Comparison of ENCODE assay signal across 25 mouse cellular contexts in genomic region chr14:8059938-8060337, GRCm38 (mm10). TPM values are rescaled to one million over a fixed set of nuclear protein-coding genes. Genes with fewer than 3 reads are reported as not detected.
DNase-seq lines count a peak whose midpoint lies in the region; TF ChIP-seq lines count a peak whose summit lies in the region.
"Had no signal": no experiment of that assay in that cellular context is flagged by ENCODE, and none has a peak within 500 bp of the region (broad histone marks: within the 10 kb centered on the region; RNA-seq: fewer than 3 reads in every experiment).

No protein-coding gene starts in this region.

- no peak for TF ChIP-seq POLR2A in CH12.LX (IDR thresholded peaks at IDR 0.05; ENCODE audit: low read depth, low read length)
- TF ChIP-seq POLR2A in MEL (IDR thresholded peaks at IDR 0.05; ENCODE audit: control insufficient read depth in 1 of 2, insufficient read depth in 1 of 2, low read depth in 1 of 2, low read length in 2 of 2, poor library complexity in 1 of 2), result no peak

- no peaks in the 10 kb centered on the region for H3K27me3 ChIP-seq in CH12.LX (replicated peaks)
- H3K27me3 ChIP-seq in MEL (ENCODE audit: control insufficient read depth in 1 of 2, insufficient read depth in 2 of 2, low read length in 2 of 2), result no peaks in the 10 kb centered on the region
- H3K27me3 ChIP-seq: embryonic facial prominence, embryonic 12.5 days; embryonic facial prominence, embryonic 15.5 days; heart, embryonic 13.5 days; Patski had no signal

- no peak for TF ChIP-seq CTCF in CH12.LX (conservative IDR thresholded peaks at IDR 0.05 in 1 of 2, IDR thresholded peaks at IDR 0.05 in 1 of 2; ENCODE audit: low read depth in 2 of 2, low read length in 2 of 2)
- TF ChIP-seq CTCF in MEL (IDR thresholded peaks at IDR 0.05 in 2 of 3, conservative IDR thresholded peaks at IDR 0.05 in 1 of 3; ENCODE audit: control insufficient read depth in 1 of 3, insufficient read depth in 1 of 3, low read depth in 2 of 3, low read length in 3 of 3, poor library complexity in 1 of 3, severe bottlenecking in 1 of 3), result no peak

- no peak overlapping the region for H3K9ac ChIP-seq in CH12.LX (ENCODE audit: insufficient read depth, low read depth)
- no peak overlapping the region for H3K9ac ChIP-seq in MEL (ENCODE audit: control insufficient read depth, low read depth, low read length, poor library complexity, severe bottlenecking)
- H3K9ac ChIP-seq: embryonic facial prominence, embryonic 12.5 days; embryonic facial prominence, embryonic 15.5 days; forebrain, postnatal 0 days; heart, embryonic 13.5 days; hindbrain, embryonic 14.5 days had no signal

- in situ Hi-C loops in CH12.LX (cut with MboI; ENCODE audit: low pct_ligation_motif_present, low pct_unique_long_range_greater_than_20kb, low sequenced_read_pairs), result no loop called here

- TF ChIP-seq EP300 in CH12.LX (IDR thresholded peaks at IDR 0.05; ENCODE audit: low read length) (no peak), MEL (IDR thresholded peaks at IDR 0.05; ENCODE audit: low read depth in 1 of 2, low read length in 2 of 2) (no peak)

- H3K4me1 ChIP-seq in CH12.LX (ENCODE audit: control insufficient read depth in 1 of 2, insufficient read depth in 2 of 2) (peaks cover 3 to 32% of the 10 kb centered on the region in 2 experiments; a peak in 3 of 4 replicates), MEL (ENCODE audit: control insufficient read depth in 1 of 2, insufficient read depth in 2 of 2, low read length in 2 of 2) (peaks cover 2 to 24% of the 10 kb centered on the region in 2 experiments; a peak in 3 of 4 replicates)

- no peak overlapping the region for H3K4me3 ChIP-seq in CH12.LX (replicated peaks in 1 of 3; ENCODE audit: low read depth in 2 of 3, low read length in 2 of 3, poor library complexity in 1 of 3)
- no peak overlapping the region for H3K4me3 ChIP-seq in MEL (ENCODE audit: control insufficient read depth in 1 of 2, insufficient read depth in 1 of 2, low read depth in 2 of 2, low read length in 2 of 2)
- H3K4me3 ChIP-seq: embryonic facial prominence, embryonic 12.5 days; embryonic facial prominence, embryonic 15.5 days; erythroblast, embryonic 14.5 days; gastrocnemius, adult 2 months; heart, embryonic 13.5 days had no signal

- DNase-seq in 416B (ENCODE audit: low read depth) (peak; percentile 45), CH12.LX (ENCODE audit: extremely low read depth) (peak; percentile 53), MEL (ENCODE audit: low read depth, low spot score) (peak; percentile 35)
- no peak for DNase-seq in cerebellum, adult 8-10 months
- no peak for DNase-seq in kidney, postnatal 10 days
- no peak for DNase-seq in embryo, embryonic 10.5 days (ENCODE audit: low spot score)
- DNase-seq: adrenal gland, adult 8-10 months; adrenal gland, postnatal 25 days; cerebellum, adult 11-12 months; cerebellum, adult 9-10 months; cerebellum, postnatal 14 days; forebrain, postnatal 0 days; gastrocnemius, adult 2 months; gastrocnemius, postnatal 14 days; heart, adult 18-20 months; heart, postnatal 14 days; heart, postnatal 4 days; kidney, adult 18-20 months had no signal

- dilution Hi-C loops in CH12.LX (cut with MboI; ENCODE audit: extremely low pct_ligation_motif_present, extremely low pct_unique_long_range_greater_than_20kb, low sequenced_read_pairs), result no loop called here

- H3K9me3 ChIP-seq in CH12.LX (replicated peaks; ENCODE audit: low read length), result no peaks in the 10 kb centered on the region
- no peaks in the 10 kb centered on the region for H3K9me3 ChIP-seq in MEL (replicated peaks; ENCODE audit: insufficient read depth, low read length)
- H3K9me3 ChIP-seq: embryonic facial prominence, embryonic 12.5 days; embryonic facial prominence, embryonic 15.5 days; heart, embryonic 13.5 days had no signal

- H3K27ac ChIP-seq in CH12.LX (ENCODE audit: insufficient read depth, low read depth), result no peak overlapping the region
- H3K27ac ChIP-seq in MEL (ENCODE audit: control insufficient read depth, low read depth, low read length), result no peak overlapping the region
- H3K27ac ChIP-seq: embryonic facial prominence, embryonic 12.5 days; embryonic facial prominence, embryonic 15.5 days; gastrocnemius, adult 2 months; heart, embryonic 13.5 days; hindbrain, embryonic 14.5 days; hindbrain, postnatal 0 days had no signal

- H3K36me3 ChIP-seq in CH12.LX (replicated peaks in 1 of 2; ENCODE audit: control insufficient read depth in 1 of 2, insufficient read depth in 1 of 2, low read length in 1 of 2), result peaks cover 6 to 26% of the 10 kb centered on the region in 2 experiments
- H3K36me3 ChIP-seq in MEL (ENCODE audit: control insufficient read depth in 1 of 2, insufficient read depth in 2 of 2, low read length in 2 of 2), result peaks cover 0 to 15% of the 10 kb centered on the region in 2 experiments; a peak in 2 of 4 replicates

- no peak overlapping the region for H3K4me2 ChIP-seq in CH12.LX (ENCODE audit: insufficient read depth, low read depth, poor library complexity, severe bottlenecking)
- H3K4me2 ChIP-seq: embryonic facial prominence, embryonic 12.5 days; embryonic facial prominence, embryonic 15.5 days; heart, embryonic 13.5 days; hindbrain, embryonic 14.5 days had no signal

- H3K79me2 ChIP-seq in CH12.LX (replicated peaks; ENCODE audit: control insufficient read depth, extremely low read depth, insufficient read depth, poor library complexity, severe bottlenecking) (no peaks in the 10 kb centered on the region), MEL (ENCODE audit: control insufficient read depth, insufficient read depth, low read length, poor library complexity) (no peaks in the 10 kb centered on the region)

- TF ChIP-seq RAD21 in CH12.LX (IDR thresholded peaks at IDR 0.05; ENCODE audit: low read depth, low read length), result no peak
- no peak for TF ChIP-seq RAD21 in MEL (IDR thresholded peaks at IDR 0.05; ENCODE audit: low read depth, low read length)

TF ChIP-seq in CH12.LX, 34 proteins besides CTCF, POLR2A, EP300 and RAD21:
- TF ChIP-seq NELFE (IDR thresholded peaks at IDR 0.05; ENCODE audit: low read depth, low read length) (no peak), MAFK (IDR thresholded peaks at IDR 0.05; ENCODE audit: insufficient replicate concordance, low read length) (peak; percentile 78)
TF ChIP-seq in CH12.LX: peak in this region for 1.

TF ChIP-seq in MEL, 35 proteins besides CTCF, POLR2A, EP300 and RAD21:
- TF ChIP-seq ZMIZ1 (IDR thresholded peaks at IDR 0.05; ENCODE audit: low read depth, low read length), result no peak
- no peak for TF ChIP-seq MAFK (IDR thresholded peaks at IDR 0.05; ENCODE audit: borderline replicate concordance, low read depth, low read length)
- no peak for TF ChIP-seq GATA1 (IDR thresholded peaks at IDR 0.05; ENCODE audit: low read depth, low read length)
- TF ChIP-seq USF2 (IDR thresholded peaks at IDR 0.05; ENCODE audit: borderline replicate concordance in 1 of 2, insufficient read depth in 1 of 2, low read depth in 1 of 2, low read length in 2 of 2), result no peak
- no peak for TF ChIP-seq NRF1 (IDR thresholded peaks at IDR 0.05; ENCODE audit: insufficient read depth, low read depth, low read length, poor library complexity, severe bottlenecking)
- TF ChIP-seq UBTF (IDR thresholded peaks at IDR 0.05; ENCODE audit: borderline replicate concordance, insufficient read depth, low read depth, low read length), result no peak
- no peak for TF ChIP-seq CHD1 (IDR thresholded peaks at IDR 0.05; ENCODE audit: low read depth, low read length)
- no peak for TF ChIP-seq MEF2A (IDR thresholded peaks at IDR 0.05; ENCODE audit: extremely low read depth, insufficient replicate concordance, low read depth, low read length, poor library complexity, severe bottlenecking)
- no peak for TF ChIP-seq POLR2AphosphoS5 (IDR thresholded peaks at IDR 0.05; ENCODE audit: borderline replicate concordance, low read depth, low read length)
- TF ChIP-seq ETS1 (IDR thresholded peaks at IDR 0.05; ENCODE audit: low read depth, low read length), result no peak
- no peak for TF ChIP-seq ZKSCAN1 (IDR thresholded peaks at IDR 0.05; ENCODE audit: low read depth, low read length)
- no peak for TF ChIP-seq MAX (IDR thresholded peaks at IDR 0.05; ENCODE audit: low read length)
- TF ChIP-seq ZC3H11A (IDR thresholded peaks at IDR 0.05; ENCODE audit: low read depth, low read length), result no peak
- no peak for TF ChIP-seq MXI1 (IDR thresholded peaks at IDR 0.05; ENCODE audit: low read depth, low read length)
- no peak for TF ChIP-seq MAZ (IDR thresholded peaks at IDR 0.05; ENCODE audit: low read depth, low read length)
- no peak for TF ChIP-seq RCOR1 (IDR thresholded peaks at IDR 0.05; ENCODE audit: low read depth, low read length)
- TF ChIP-seq USF1 (IDR thresholded peaks at IDR 0.05; ENCODE audit: low read depth, low read length), result no peak

RNA-seq across cellular contexts. Expression of gene Rpp14, which starts 20.2 kb away (rescaled TPM):
- 32.4 and 46.9 TPM in 2 replicates for total RNA-seq in CH12.LX (2012; rRNA removed)
- total RNA-seq in CH12.LX (2014; rRNA removed), result 132 and 140 TPM in 2 replicates
- polyA plus RNA-seq in CH12.LX (2012; ENCODE audit: insufficient read length, low read depth), result 101 and 121 TPM in 2 replicates
- total RNA-seq in MEL (2012; rRNA removed), result 31.5 and 41.2 TPM in 2 replicates
- polyA plus RNA-seq in MEL (2012; ENCODE audit: insufficient read depth in 1 of 2, insufficient read length in 2 of 2, low read depth in 1 of 2, low replicate concordance in 2 of 2, missing spikeins in 1 of 2), result 10 to 100 TPM in 1 of 2 experiments, not detected in 1; 45.5 TPM

RNA-seq across cellular contexts. Expression of gene Pxk, which starts 38.1 kb away (rescaled TPM):
- 11.7 and 13.1 TPM in 2 replicates for total RNA-seq in CH12.LX (2012; rRNA removed)
- 28.9 and 29.4 TPM in 2 replicates for total RNA-seq in CH12.LX (2014; rRNA removed)
- polyA plus RNA-seq in CH12.LX (2012; ENCODE audit: insufficient read length, low read depth), result 47.2 and 55.7 TPM in 2 replicates
- 5.9 and 6.1 TPM in 2 replicates for total RNA-seq in MEL (2012; rRNA removed)
- 10 to 100 TPM in 1 of 2 experiments, not detected in 1; 12.9 TPM for polyA plus RNA-seq in MEL (2012; ENCODE audit: insufficient read depth in 1 of 2, insufficient read length in 2 of 2, low read depth in 1 of 2, low replicate concordance in 2 of 2, missing spikeins in 1 of 2)

RNA-seq across cellular contexts. Expression of gene Abhd6, which starts 57.2 kb away (rescaled TPM):
- total RNA-seq in CH12.LX (2012; rRNA removed) (36.0 and 38.1 TPM in 2 replicates), CH12.LX (2014; rRNA removed) (31.9 and 39.2 TPM in 2 replicates), MEL (2012; rRNA removed) (not detected in 2 replicates)
- polyA plus RNA-seq in CH12.LX (2012; ENCODE audit: insufficient read length, low read depth) (45.2 and 55.9 TPM in 2 replicates), MEL (2012; ENCODE audit: insufficient read depth in 1 of 2, insufficient read length in 2 of 2, low read depth in 1 of 2, low replicate concordance in 2 of 2, missing spikeins in 1 of 2) (not detected)
- polyA plus RNA-seq: erythroblast, embryonic 14.5 days had no signal

Comparison
In these comparisons a context has a peak if more than half of its experiments do, and no peak if none do; other contexts are left out.
1. DNase-seq: peak in 416B (single experiment), CH12.LX (single experiment) and MEL (single experiment); none in cerebellum, adult 8-10 months (single experiment), kidney, postnatal 10 days (single experiment) and embryo, embryonic 10.5 days (single experiment).
2. RNA of gene Abhd6, which starts 57.2 kb away (total RNA-seq): 31.9 to 39.2 TPM in CH12.LX; not detected in MEL; every median in the first group is over 10 times any median in the second.